In the genomic region with DNA sequence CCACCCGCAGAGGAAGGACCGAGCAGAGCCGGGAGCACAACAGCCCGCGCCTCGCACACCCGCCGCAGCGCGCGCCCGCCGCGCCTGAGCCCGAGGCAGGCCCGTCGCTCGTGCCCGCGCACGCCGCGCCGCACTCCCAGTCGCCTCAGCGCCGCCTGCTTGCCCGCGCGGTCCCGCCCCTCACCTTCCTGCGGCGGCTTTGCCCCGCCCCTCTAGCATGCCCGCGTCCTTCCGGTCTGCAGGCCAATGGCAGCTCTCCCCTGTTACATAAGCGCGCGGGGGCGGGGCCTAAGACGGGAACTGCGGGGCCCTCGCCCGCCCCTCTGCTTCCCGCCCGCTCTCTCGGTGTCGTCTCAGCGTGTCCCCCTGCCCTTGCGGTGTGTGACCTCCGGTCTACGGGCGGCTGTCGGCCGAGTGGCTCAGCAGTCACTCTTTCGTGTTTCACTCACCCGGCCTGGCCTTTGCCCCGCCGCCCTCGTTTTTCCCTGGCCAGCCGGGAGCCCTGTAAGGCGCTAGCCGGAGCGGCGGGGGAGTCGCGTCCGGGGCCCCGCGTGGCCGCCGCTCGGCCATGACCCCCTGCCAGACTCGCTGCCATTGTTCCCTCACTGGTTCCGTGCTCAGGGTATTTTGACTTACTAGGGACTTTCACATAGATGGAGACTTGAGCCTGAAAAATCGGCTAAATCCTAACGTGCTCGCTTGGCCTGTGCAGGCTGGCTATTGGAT, we compare ENCODE assay signal across 8 mouse cellular contexts. TPM values are rescaled to one million over a fixed set of nuclear protein-coding genes. Genes with fewer than 3 reads are reported as not detected.
DNase-seq lines count a peak whose midpoint lies in the region; ATAC-seq and TF ChIP-seq lines count a peak whose summit lies in the region.

A gene (minus strand): TSS at position 541 of the 726 bp plus-strand sequence.

- peak within 1 kb of the TSS; percentile 86 for H3K4me3 ChIP-seq in hindbrain, embryonic 10.5 days
- peak within 1 kb of the TSS; percentile 95 for H3K4me3 ChIP-seq in lung, postnatal 0 days (ENCODE audit: low read depth, low read length)

- ATAC-seq in frontal cortex, adult (ENCODE audit: low TSS enrichment) = peak; percentile 96
- peak; percentile 99 for ATAC-seq in lung, postnatal 0 days

- peak within 1 kb of the TSS; percentile 76 for H3K4me2 ChIP-seq in lung, postnatal 0 days (replicated peaks; ENCODE audit: low read depth, low read length)

- DNase-seq in MEL-GATA-1-ER (ENCODE audit: extremely low read depth, low read depth) = peak; percentile 91
- peak; percentile 100 for DNase-seq in cerebellum, adult 8-10 months
- peak; percentile 98 for DNase-seq in hindbrain, embryonic 10.5 days (ENCODE audit: low spot score)
- DNase-seq in layer of hippocampus, adult 9-11 months = peak; percentile 99
- DNase-seq in lung, postnatal 0 days (ENCODE audit: low spot score) = peak; percentile 99
- peak; percentile 96 for DNase-seq in ovary, postnatal 14 days (ENCODE audit: low spot score)
- peak; percentile 100 for DNase-seq in thymus, postnatal 14 days

- H3K27ac ChIP-seq in hindbrain, embryonic 10.5 days = peak within 1 kb of the TSS; percentile 99
- peak within 1 kb of the TSS; percentile 99 for H3K27ac ChIP-seq in lung, postnatal 0 days (ENCODE audit: low read length)

- no peaks in the 10 kb centered on the region for H3K9me3 ChIP-seq in hindbrain, embryonic 10.5 days
- no peaks in the 10 kb centered on the region for H3K9me3 ChIP-seq in lung, postnatal 0 days (ENCODE audit: low read length)

- H3K27me3 ChIP-seq in hindbrain, embryonic 10.5 days (ENCODE audit: insufficient read depth, poor library complexity, severe bottlenecking) = no peaks in the 10 kb centered on the region
- no peaks in the 10 kb centered on the region for H3K27me3 ChIP-seq in lung, postnatal 0 days (replicated peaks; ENCODE audit: insufficient read depth, low read length)

- peak within 1 kb of the TSS; percentile 99 for H3K9ac ChIP-seq in lung, postnatal 0 days (replicated peaks; ENCODE audit: low read depth)

- H3K36me3 ChIP-seq in hindbrain, embryonic 10.5 days = peaks cover 27% of the 10 kb centered on the region
- H3K36me3 ChIP-seq in lung, postnatal 0 days (ENCODE audit: insufficient read depth, low read length) = no peaks in the 10 kb centered on the region

- H3K4me1 ChIP-seq in hindbrain, embryonic 10.5 days (replicated peaks) = peaks cover 35% of the 10 kb centered on the region
- H3K4me1 ChIP-seq in lung, postnatal 0 days (ENCODE audit: insufficient read depth, low read depth, low read length) = peaks cover 7% of the 10 kb centered on the region; the same call in 1 of the 2 replicates

- TF ChIP-seq EP300 in lung, postnatal 0 days (IDR thresholded peaks at IDR 0.05) = no peak

- WGBS in hindbrain, embryonic 10.5 days = under 1% methylated on average over 79 of the region's 79 CpGs
- WGBS in lung, postnatal 0 days = 2% methylated on average over 61 of the region's 79 CpGs

- no peak for TF ChIP-seq CTCF in lung, postnatal 0 days (IDR thresholded peaks at IDR 0.05)

RNA-seq across cellular contexts. Expression of the gene that starts here (rescaled TPM):
- 459 and 460 TPM in 2 replicates for polyA plus RNA-seq in hindbrain, embryonic 10.5 days (2016; fragmentation: Nextera tagmentation; extraction: Ambion mirVana)
- 428 and 445 TPM in 2 replicates for polyA plus RNA-seq in lung, postnatal 0 days (2015; fragmentation: Nextera tagmentation; extraction: Ambion mirVana)

Comparison
In these comparisons a context has a peak if more than half of its experiments do, and no peak if none do; other contexts are left out.
1. Peak in every context shown above with its lines: DNase-seq, ATAC-seq, H3K4me3 ChIP-seq and H3K27ac ChIP-seq.